Mouse (Mus musculus) intestine, embryonic 14.5 days (tissue): Measurements from ENCODE around the gene Gstt2. TPM values are rescaled to one million over a fixed set of nuclear protein-coding genes. Genes with fewer than 3 reads are reported as not detected.
A peak's percentile ranks its signal among the peaks of the same experiment; 100 is the strongest.
"Not testable (repeated sequence)": the region's sequence is repeated elsewhere in the genome, so short reads cannot be mapped to it uniquely, and the experiment has no call there.

Source experiments
- ATAC-seq: fragments of 200-750 bp; cut with Nextera tagmentation; replicated peaks from 2 replicates; pipeline ENCODE4 v1.8.0; 2017; ENCODE audit warnings: low read depth, moderate number of reproducible peaks, moderate TSS enrichment, moderate library complexity; ENCODE audit not compliant: low FRiP score, low TSS enrichment
- DNase-seq: peaks from one replicate; pipeline ENCODE4 v3.0.0-alpha.2; 2018; ENCODE audit warnings: low spot score
- H3K27ac ChIP-seq: fragments of 300-500 bp; sonication (generic); 2 replicates; pipeline ENCODE4 v1.5.1; 2014; ENCODE audit warnings: low read depth, mild to moderate bottlenecking, control low read depth
- H3K27me3 ChIP-seq: fragments of 300-500 bp; sonication (generic); replicated peaks from 2 replicates; pipeline ENCODE4 v1.6.1; 2014; ENCODE audit warnings: low read length, control low read depth; ENCODE audit not compliant: control insufficient read depth, insufficient read depth
- H3K36me3 ChIP-seq: fragments of 300-500 bp; sonication (generic); 2 replicates; pipeline ENCODE4 v1.6.1; 2014; ENCODE audit warnings: low read length, control low read depth; ENCODE audit not compliant: control insufficient read depth, insufficient read depth
- H3K4me1 ChIP-seq: fragments of 300-500 bp; sonication (generic); replicated peaks from 2 replicates; pipeline ENCODE4 v1.6.1; 2014; ENCODE audit warnings: low read length, control low read depth, mixed read lengths; ENCODE audit not compliant: control insufficient read depth, insufficient read depth
- H3K4me2 ChIP-seq: fragments of 300-500 bp; sonication (generic); 2 replicates; pipeline ENCODE4 v1.6.1; 2014; ENCODE audit warnings: low read length
- H3K4me3 ChIP-seq: fragments of 300-500 bp; sonication (generic); 2 replicates; pipeline ENCODE4 v1.5.1; 2014; ENCODE audit warnings: low read depth, low read length, control low read depth, mixed read lengths
- H3K9ac ChIP-seq: fragments of 300-500 bp; sonication (generic); 2 replicates; pipeline ENCODE4 v1.6.1; 2014; ENCODE audit warnings: mild to moderate bottlenecking, low read length
- H3K9me3 ChIP-seq: fragments of 300-500 bp; sonication (generic); 2 replicates; pipeline ENCODE4 v1.6.1; 2016; ENCODE audit warnings: low read length, control low read depth; ENCODE audit not compliant: control insufficient read depth
- WGBS: fragments of 180-500 bp; shearing (Covaris S2); extraction: QIAGEN DNeasy Blood & Tissue Kit; methylation state at CpG from one replicate; pipeline ENCODE4 v1.1.7; 2014; 5-methylcytosine and 5-hydroxymethylcytosine counted together
- polyA plus RNA-seq: library from polyadenylated mRNA; unstranded; fragments of >200 nt; fragmentation: Nextera tagmentation; extraction: Ambion mirVana; gene quantifications from 2 replicates; pipeline ENCODE4 v1.2.1, GENCODE M21; 2014

The Gstt2 gene
- polyA plus RNA-seq, 1 experiment from 2014 or later = 41.3 TPM

DNA sequence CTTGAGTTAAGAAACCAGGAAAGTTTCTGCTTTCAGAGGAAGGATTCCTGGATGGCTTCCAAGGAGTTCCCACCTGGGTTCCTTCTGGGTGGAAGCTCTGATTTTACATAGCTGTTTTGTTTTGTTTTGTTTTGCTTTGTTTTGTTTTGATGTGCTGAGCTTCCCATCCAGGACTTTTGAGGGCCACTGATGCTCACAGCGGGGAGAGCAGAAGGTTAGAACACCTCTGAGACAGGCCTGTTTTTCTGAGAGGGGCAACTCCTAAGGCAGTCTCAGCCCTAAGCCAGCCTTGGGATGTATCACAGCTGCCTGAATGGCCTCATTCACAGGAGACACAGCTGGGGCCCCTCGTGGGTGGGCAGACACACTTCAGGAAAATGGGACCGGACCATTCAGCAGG is 14.5 kb upstream of the Gstt2 start:
- DNase-seq (no peak), ATAC-seq (no peak)
- Histone ChIP-seq H3K27ac (peak overlapping the region; percentile 33; the same call in 1 of the 2 replicates), H3K9ac (0 out of 2 replicates have a peak overlapping the region, but pooled peaks have one; percentile 13), H3K36me3 (peaks cover under 1% of the 10 kb centered on the region; the same call in 1 of the 2 replicates), H3K9me3 (no peaks in the 10 kb centered on the region), H3K4me3 (no peak overlapping the region), H3K4me2 (0 out of 2 replicates have a peak overlapping the region, but pooled peaks have one; percentile 4), H3K27me3 (no peaks in the 10 kb centered on the region), H3K4me1 (peaks cover 12% of the 10 kb centered on the region)
- WGBS = 37% methylated on average over 3 of the region's 3 CpGs

DNA sequence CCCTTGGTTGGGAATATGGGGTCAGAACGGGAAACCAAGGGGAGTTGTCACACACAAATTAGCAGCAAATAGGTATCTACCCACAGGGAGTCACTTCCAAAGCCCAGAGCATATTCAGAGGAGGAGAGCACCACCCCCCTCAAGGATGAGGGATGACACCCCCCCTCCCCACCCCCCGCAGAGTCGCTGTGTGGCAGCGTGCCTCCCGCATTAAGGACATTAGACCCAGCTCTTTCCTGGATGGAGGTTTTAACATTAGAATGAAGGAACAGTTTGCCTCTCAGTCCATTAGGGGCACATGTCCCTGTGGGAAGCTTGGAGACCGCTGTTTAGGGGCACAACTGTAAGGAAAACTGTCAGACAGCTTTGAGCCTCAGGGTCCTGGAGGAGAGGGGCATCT is 13.9 kb upstream of the Gstt2 start:
- WGBS = 12% methylated on average over 6 of the region's 6 CpGs
- Histone ChIP-seq H3K4me3 (no peak overlapping the region), H3K36me3 (no peaks in the 10 kb centered on the region), H3K4me1 (peaks cover 12% of the 10 kb centered on the region), H3K9me3 (no peaks in the 10 kb centered on the region), H3K4me2 (peak overlapping the region; percentile 4; the same call in 1 of the 2 replicates), H3K27ac (peak overlapping the region; percentile 33; the same call in 1 of the 2 replicates), H3K9ac (no peak overlapping the region), H3K27me3 (no peaks in the 10 kb centered on the region)
- ATAC-seq (no peak), DNase-seq (no peak)

GRCm38 (mm10) chr10:75848382-75848781 is 11.2 kb upstream of the Gstt2 start:
- no peaks in the 10 kb centered on the region for H3K36me3 ChIP-seq
- peaks cover 12% of the 10 kb centered on the region for H3K4me1 ChIP-seq
- H3K4me3 ChIP-seq = no peak overlapping the region
- H3K9ac ChIP-seq = no peak overlapping the region
- DNase-seq (no peak), ATAC-seq (no peak)
- H3K27me3 ChIP-seq = no peaks in the 10 kb centered on the region
- 36% methylated on average over 3 of the region's 3 CpGs for WGBS
- H3K27ac ChIP-seq = no peak overlapping the region
- no peak overlapping the region for H3K4me2 ChIP-seq
- no peaks in the 10 kb centered on the region for H3K9me3 ChIP-seq

- Histone ChIP-seq H3K4me2 (no peak overlapping the region), H3K9ac (no peak overlapping the region), H3K9me3 (no peaks in the 10 kb centered on the region), H3K27me3 (no peaks in the 10 kb centered on the region), H3K36me3 (no peaks in the 10 kb centered on the region), H3K27ac (no peak overlapping the region), H3K4me1 (no peaks in the 10 kb centered on the region; the same call in 1 of the 2 replicates), H3K4me3 (no peak overlapping the region)
- WGBS = 81% methylated on average over 6 of the region's 6 CpGs
- ATAC-seq = no peak
- DNase-seq = no peak
Measured at GRCm38 (mm10) chr10:75845306-75845930, 8.2 kb upstream of the Gstt2 start.

DNA sequence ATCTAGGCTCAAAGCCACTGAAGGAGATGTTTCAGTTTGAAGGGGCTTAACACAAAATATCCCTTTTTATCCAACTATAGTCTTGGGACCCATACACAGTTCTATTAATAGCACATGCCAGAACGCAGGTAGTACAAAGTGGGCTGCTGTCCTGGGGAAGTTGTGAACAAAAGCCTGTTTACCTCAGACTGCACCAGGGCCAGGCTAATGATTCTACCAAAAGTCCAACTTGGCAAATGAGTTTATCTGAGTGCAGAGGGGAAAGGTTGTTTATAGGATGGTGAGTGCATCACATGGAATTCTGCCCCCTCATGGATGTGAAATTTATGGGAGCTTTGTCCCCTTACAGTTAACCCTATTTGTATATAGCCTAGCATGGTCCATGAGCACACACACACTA is 7.6 kb upstream of the Gstt2 start:
- Histone ChIP-seq H3K4me3 (no peak overlapping the region), H3K9me3 (no peaks in the 10 kb centered on the region), H3K4me1 (no peaks in the 10 kb centered on the region; the same call in 1 of the 2 replicates), H3K36me3 (no peaks in the 10 kb centered on the region), H3K9ac (no peak overlapping the region), H3K4me2 (no peak overlapping the region), H3K27me3 (no peaks in the 10 kb centered on the region), H3K27ac (no peak overlapping the region)
- ATAC-seq (no peak), DNase-seq (no peak)
- 63% methylated on average over 1 of the region's 1 CpGs for WGBS

- H3K9ac ChIP-seq, H3K9me3 ChIP-seq, ATAC-seq, H3K27ac ChIP-seq, H3K4me1 ChIP-seq, H3K36me3 ChIP-seq, DNase-seq, H3K4me3 ChIP-seq, H3K4me2 ChIP-seq, H3K27me3 ChIP-seq: not testable (repeated sequence)
- WGBS = 78% methylated on average over 6 of the region's 6 CpGs
Measured at GRCm38 (mm10) chr10:75843898-75844297, 6.7 kb upstream of the Gstt2 start.

DNA sequence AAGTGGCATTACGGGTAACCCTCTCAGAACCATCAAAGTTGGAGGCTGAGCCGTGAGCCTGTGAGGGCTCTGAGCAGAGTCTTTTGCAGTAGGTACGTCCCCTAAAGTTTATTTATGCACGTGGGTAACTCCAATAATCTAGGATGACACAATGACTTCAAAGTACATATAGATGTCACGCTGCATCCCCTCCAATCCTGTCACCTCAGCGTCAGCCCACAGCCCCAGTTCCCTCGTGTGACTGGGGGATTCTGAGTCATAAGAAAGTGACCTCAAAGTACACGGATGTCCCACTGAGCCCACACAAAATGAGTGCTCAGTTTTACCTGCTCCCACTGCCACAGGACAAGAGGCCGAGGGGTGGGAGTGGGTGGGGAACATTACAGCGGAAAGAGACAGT is 1.9 kb upstream of the Gstt2 start:
- DNase-seq = no peak
- no peak for ATAC-seq

GRCm38 (mm10) chr10:75835761-75836531 is 1.3 kb downstream of the Gstt2 start:
- no peak overlapping the region for H3K9ac ChIP-seq
- WGBS = 15% methylated on average over 9 of the region's 10 CpGs
- H3K9me3 ChIP-seq = no peaks in the 10 kb centered on the region
- no peaks in the 10 kb centered on the region for H3K36me3 ChIP-seq
- DNase-seq = no peak
- peak overlapping the region; percentile 74 for H3K4me2 ChIP-seq
- 0 out of 2 replicates have a peak overlapping the region, but pooled peaks have one; percentile 84 for H3K27ac ChIP-seq
- 0 out of 2 replicates have a peak overlapping the region, but pooled peaks have one; percentile 33 for H3K4me3 ChIP-seq
- no peaks in the 10 kb centered on the region for H3K27me3 ChIP-seq
- no peak; the same call in 1 of the 2 replicates for ATAC-seq
- H3K4me1 ChIP-seq = peaks cover 33% of the 10 kb centered on the region

More for the DNA sequence above, 1.9 kb upstream of the Gstt2 start:
- Histone ChIP-seq H3K36me3 (no peaks in the 10 kb centered on the region), H3K27ac (no peak overlapping the region), H3K4me1 (peaks cover 24% of the 10 kb centered on the region), H3K9me3 (no peaks in the 10 kb centered on the region), H3K27me3 (no peaks in the 10 kb centered on the region), H3K4me2 (no peak overlapping the region), H3K4me3 (no peak overlapping the region), H3K9ac (no peak overlapping the region)
- whole genome bisulfite sequencing = 87% methylated on average over 10 of the region's 10 CpGs
